8 mouse cellular contexts compared by ENCODE assay signal in genomic region chr12:54067886-54068756, GRCm38 (mm10).
DNase-seq lines count a peak whose midpoint lies in the region; ATAC-seq and TF ChIP-seq lines count a peak whose summit lies in the region.

No protein-coding gene starts in this region.

- no peaks in the 10 kb centered on the region for H3K9me3 ChIP-seq in forebrain, embryonic 11.5 days (ENCODE audit: control insufficient read depth, low read length)
- H3K9me3 ChIP-seq in hindbrain, embryonic 12.5 days (replicated peaks), result no peaks in the 10 kb centered on the region; the same call in 1 of the 2 replicates
- H3K9me3 ChIP-seq in limb, embryonic 13.5 days, result no peaks in the 10 kb centered on the region
- no peaks in the 10 kb centered on the region for H3K9me3 ChIP-seq in neural tube, embryonic 12.5 days

- no peak for TF ChIP-seq CTCF in thymus, adult 2 months (IDR thresholded peaks at IDR 0.05; ENCODE audit: borderline replicate concordance, control insufficient read depth, extremely low read depth, insufficient read depth, low read length, poor library complexity)

- WGBS in thymus, adult 2 months, result 8% methylated on average over 84 of the region's 84 CpGs
- WGBS in forebrain, embryonic 11.5 days, result 8% methylated on average over 77 of the region's 84 CpGs
- 9% methylated on average over 84 of the region's 84 CpGs for WGBS in hindbrain, embryonic 12.5 days
- 5% methylated on average over 84 of the region's 84 CpGs for WGBS in limb, embryonic 13.5 days
- WGBS in neural tube, embryonic 12.5 days, result 9% methylated on average over 83 of the region's 84 CpGs

- ATAC-seq in forebrain, embryonic 11.5 days (replicated peaks; ENCODE audit: low FRiP score), result peak; percentile 39
- peak; percentile 75 for ATAC-seq in hindbrain, embryonic 12.5 days (ENCODE audit: low FRiP score)
- peak; percentile 36; the same call in 1 of the 2 replicates for ATAC-seq in limb, embryonic 13.5 days (ENCODE audit: low FRiP score, low read depth)
- ATAC-seq in neural tube, embryonic 12.5 days (ENCODE audit: low FRiP score, low read depth), result peak; percentile 56

- TF ChIP-seq POLR2A in thymus, adult 2 months (IDR thresholded peaks at IDR 0.05; ENCODE audit: control insufficient read depth, extremely low read depth, insufficient read depth, low read length, poor library complexity), result no peak

- H3K27me3 ChIP-seq in thymus, adult 2 months (ENCODE audit: control insufficient read depth, insufficient read depth, low read length), result peaks cover 13% of the 10 kb centered on the region; the same call in 1 of the 2 replicates
- H3K27me3 ChIP-seq in forebrain, embryonic 11.5 days (ENCODE audit: control insufficient read depth, insufficient read depth, low read length), result peaks cover 23% of the 10 kb centered on the region
- H3K27me3 ChIP-seq in hindbrain, embryonic 12.5 days, result peaks cover 33% of the 10 kb centered on the region
- H3K27me3 ChIP-seq in limb, embryonic 13.5 days, result peaks cover 61% of the 10 kb centered on the region
- H3K27me3 ChIP-seq in neural tube, embryonic 12.5 days (replicated peaks), result peaks cover 29% of the 10 kb centered on the region

- H3K4me1 ChIP-seq in thymus, adult 2 months (replicated peaks; ENCODE audit: control insufficient read depth, insufficient read depth, low read length), result peaks cover 6% of the 10 kb centered on the region
- peaks cover 9% of the 10 kb centered on the region; the same call in 1 of the 2 replicates for H3K4me1 ChIP-seq in forebrain, embryonic 11.5 days (replicated peaks; ENCODE audit: control insufficient read depth, insufficient read depth, low read length)
- peaks cover 12% of the 10 kb centered on the region for H3K4me1 ChIP-seq in hindbrain, embryonic 12.5 days
- H3K4me1 ChIP-seq in limb, embryonic 13.5 days, result peaks cover 25% of the 10 kb centered on the region
- H3K4me1 ChIP-seq in neural tube, embryonic 12.5 days, result peaks cover 16% of the 10 kb centered on the region

- DNase-seq in thymus, adult 2 months, result peak; percentile 1
- DNase-seq in thymus, adult 18-20 months, result no peak
- peak; percentile 78 for DNase-seq in forebrain, embryonic 11.5 days (ENCODE audit: low spot score)
- DNase-seq in layer of hippocampus, postnatal 14 days (ENCODE audit: low spot score in 2 of 2), result no peak
- no peak for DNase-seq in adipocyte (ENCODE audit: low spot score)

- peak overlapping the region; percentile 43 for H3K9ac ChIP-seq in forebrain, embryonic 11.5 days (ENCODE audit: low read length)
- peak overlapping the region; percentile 50 for H3K9ac ChIP-seq in hindbrain, embryonic 12.5 days
- H3K9ac ChIP-seq in limb, embryonic 13.5 days, result peak overlapping the region; percentile 51
- peak overlapping the region; percentile 33; the same call in 1 of the 2 replicates for H3K9ac ChIP-seq in neural tube, embryonic 12.5 days

- H3K36me3 ChIP-seq in thymus, adult 2 months (ENCODE audit: control insufficient read depth, insufficient read depth, low read length), result no peaks in the 10 kb centered on the region
- no peaks in the 10 kb centered on the region for H3K36me3 ChIP-seq in forebrain, embryonic 11.5 days (ENCODE audit: control insufficient read depth, insufficient read depth, low read length)
- H3K36me3 ChIP-seq in hindbrain, embryonic 12.5 days, result 0 out of 2 replicates have a peak, but pooled peaks cover 4% of the 10 kb centered on the region
- H3K36me3 ChIP-seq in limb, embryonic 13.5 days, result no peaks in the 10 kb centered on the region
- peaks cover 9% of the 10 kb centered on the region; the same call in 1 of the 2 replicates for H3K36me3 ChIP-seq in neural tube, embryonic 12.5 days

- no peak overlapping the region for H3K27ac ChIP-seq in thymus, adult 2 months (ENCODE audit: control insufficient read depth, insufficient read depth, low read length)
- H3K27ac ChIP-seq in forebrain, embryonic 11.5 days (ENCODE audit: low read depth, low read length), result no peak overlapping the region
- no peak overlapping the region for H3K27ac ChIP-seq in hindbrain, embryonic 12.5 days
- no peak overlapping the region for H3K27ac ChIP-seq in limb, embryonic 13.5 days
- H3K27ac ChIP-seq in neural tube, embryonic 12.5 days, result no peak overlapping the region

- 0 out of 2 replicates have a peak overlapping the region, but pooled peaks have one; percentile 5 for H3K4me3 ChIP-seq in thymus, adult 2 months (ENCODE audit: control insufficient read depth, insufficient read depth, low read length)
- peak overlapping the region; percentile 19 for H3K4me3 ChIP-seq in forebrain, embryonic 11.5 days (ENCODE audit: low read depth, low read length)
- peak overlapping the region; percentile 36 for H3K4me3 ChIP-seq in hindbrain, embryonic 12.5 days
- peak overlapping the region; percentile 50 for H3K4me3 ChIP-seq in limb, embryonic 13.5 days
- H3K4me3 ChIP-seq in neural tube, embryonic 12.5 days, result peak overlapping the region; percentile 37

- peak overlapping the region; percentile 54 for H3K4me2 ChIP-seq in forebrain, embryonic 11.5 days (ENCODE audit: low read depth, low read length, severe bottlenecking)
- peak overlapping the region; percentile 65 for H3K4me2 ChIP-seq in hindbrain, embryonic 12.5 days (replicated peaks)
- H3K4me2 ChIP-seq in limb, embryonic 13.5 days (replicated peaks), result peak overlapping the region; percentile 81
- H3K4me2 ChIP-seq in neural tube, embryonic 12.5 days (replicated peaks), result peak overlapping the region; percentile 60

Comparison
In these comparisons a context has a peak if more than half of its experiments do, and no peak if none do; other contexts are left out.
1. DNase-seq: peak in thymus, adult 2 months (single experiment) and forebrain, embryonic 11.5 days (single experiment); none in thymus, adult 18-20 months (0 of 2), layer of hippocampus, postnatal 14 days (0 of 2) and adipocyte (single experiment).
2. Peak in every context shown above with its lines, with median percentiles within 50 percentile points of each other: H3K4me3 ChIP-seq, ATAC-seq, H3K4me2 ChIP-seq and H3K9ac ChIP-seq.